Mouse (Mus musculus): ENCODE results near the gene Tpbgl.

GRCm38 (mm10) chr7:99641245-99641644 lies 14.3 kb upstream of the Tpbgl start:
- no peak for TF ChIP-seq CTCF (IDR thresholded peaks at IDR 0.05; ENCODE audit: borderline replicate concordance, insufficient read depth, low read length)
- no peak for TF ChIP-seq POLR2A (IDR thresholded peaks at IDR 0.05; ENCODE audit: low read depth, low read length)
